In genomic region chr17:93874430-93874829, GRCm38 (mm10) we compare ENCODE assay signal across 21 mouse cellular contexts.
A peak's percentile ranks its signal among the peaks of the same experiment; 100 is the strongest.
DNase-seq lines count a peak whose midpoint lies in the region; ATAC-seq and TF ChIP-seq lines count a peak whose summit lies in the region.
"Had no signal": no experiment of that assay in that cellular context is flagged by ENCODE, and none has a peak within 500 bp of the region (broad histone marks: within the 10 kb centered on the region; RNA-seq: fewer than 3 reads in every experiment).

No protein-coding gene starts in this region.

- no peaks in the 10 kb centered on the region for H3K4me1 ChIP-seq in hindbrain, embryonic 11.5 days (replicated peaks; ENCODE audit: control insufficient read depth, insufficient read depth, low read length)
- no peaks in the 10 kb centered on the region for H3K4me1 ChIP-seq in hindbrain, embryonic 16.5 days (ENCODE audit: control insufficient read depth, insufficient read depth, low read depth, low read length)
- H3K4me1 ChIP-seq in midbrain, postnatal 0 days (ENCODE audit: insufficient read depth, low read length), result no peaks in the 10 kb centered on the region
- H3K4me1 ChIP-seq in midbrain, embryonic 14.5 days (ENCODE audit: control insufficient read depth, insufficient read depth, low read length), result no peaks in the 10 kb centered on the region
- H3K4me1 ChIP-seq in MEL (ENCODE audit: control insufficient read depth in 1 of 2, insufficient read depth in 2 of 2, low read length in 2 of 2), result no peaks in the 10 kb centered on the region
- H3K4me1 ChIP-seq in stomach, postnatal 0 days (replicated peaks; ENCODE audit: control insufficient read depth, insufficient read depth), result no peaks in the 10 kb centered on the region
- H3K4me1 ChIP-seq: embryonic facial prominence, embryonic 12.5 days; limb, embryonic 12.5 days; megakaryocyte, embryonic 14.5 days; neural tube, embryonic 13.5 days had no signal

- 67% methylated on average over 1 of the region's 1 CpGs for WGBS in hindbrain, embryonic 11.5 days
- WGBS in hindbrain, embryonic 16.5 days, result 84% methylated on average over 1 of the region's 1 CpGs
- 97% methylated on average over 1 of the region's 1 CpGs for WGBS in midbrain, postnatal 0 days
- WGBS in midbrain, embryonic 14.5 days, result 80% methylated on average over 1 of the region's 1 CpGs
- 90% methylated on average over 1 of the region's 1 CpGs for WGBS in stomach, postnatal 0 days

- no peak overlapping the region for H3K4me2 ChIP-seq in hindbrain, embryonic 11.5 days (replicated peaks; ENCODE audit: low read depth, low read length)
- H3K4me2 ChIP-seq in hindbrain, embryonic 16.5 days (ENCODE audit: low read length), result no peak overlapping the region
- no peak overlapping the region for H3K4me2 ChIP-seq in midbrain, postnatal 0 days (ENCODE audit: low read depth, low read length, poor library complexity, severe bottlenecking)
- H3K4me2 ChIP-seq in midbrain, embryonic 14.5 days (ENCODE audit: low read length), result no peak overlapping the region
- H3K4me2 ChIP-seq in stomach, postnatal 0 days (replicated peaks; ENCODE audit: low read depth), result no peak overlapping the region
- H3K4me2 ChIP-seq: embryonic facial prominence, embryonic 12.5 days; limb, embryonic 12.5 days; neural tube, embryonic 13.5 days had no signal

- no peak for DNase-seq in hindbrain, embryonic 11.5 days (ENCODE audit: low spot score)
- no peak for DNase-seq in midbrain, postnatal 0 days (ENCODE audit: low spot score)
- no peak for DNase-seq in midbrain, embryonic 14.5 days
- DNase-seq in MEL (ENCODE audit: low read depth, low spot score), result peak; percentile 43
- no peak for DNase-seq in stomach, postnatal 0 days (ENCODE audit: low spot score)
- no peak for DNase-seq in cerebellum, adult 11 months
- DNase-seq in ovary, postnatal 14 days (ENCODE audit: low spot score), result no peak
- DNase-seq: adrenal gland, adult 8-10 months; forebrain, postnatal 0 days; heart, adult 11 months; heart, postnatal 4 days; thymus, postnatal 4 days had no signal

- peak; percentile 73 for TF ChIP-seq RAD21 in MEL (IDR thresholded peaks at IDR 0.05; ENCODE audit: low read depth, low read length)

- no peaks in the 10 kb centered on the region for H3K36me3 ChIP-seq in hindbrain, embryonic 11.5 days (ENCODE audit: control insufficient read depth, insufficient read depth, low read length)
- no peaks in the 10 kb centered on the region for H3K36me3 ChIP-seq in hindbrain, embryonic 16.5 days (ENCODE audit: control insufficient read depth, insufficient read depth, low read length)
- no peaks in the 10 kb centered on the region for H3K36me3 ChIP-seq in midbrain, postnatal 0 days (ENCODE audit: insufficient read depth, low read length)
- no peaks in the 10 kb centered on the region for H3K36me3 ChIP-seq in midbrain, embryonic 14.5 days (ENCODE audit: control insufficient read depth, insufficient read depth, low read length)
- no peaks in the 10 kb centered on the region for H3K36me3 ChIP-seq in MEL (ENCODE audit: control insufficient read depth in 1 of 2, insufficient read depth in 2 of 2, low read length in 2 of 2)
- H3K36me3 ChIP-seq in stomach, postnatal 0 days (ENCODE audit: control insufficient read depth, insufficient read depth, low read length), result no peaks in the 10 kb centered on the region
- H3K36me3 ChIP-seq: embryonic facial prominence, embryonic 12.5 days; limb, embryonic 12.5 days; neural tube, embryonic 13.5 days had no signal

- no peak for TF ChIP-seq EP300 in MEL (IDR thresholded peaks at IDR 0.05; ENCODE audit: low read depth in 1 of 2, low read length in 2 of 2)
- no peak for TF ChIP-seq EP300 in stomach, postnatal 0 days (optimal IDR thresholded peaks at IDR 0.05)

- H3K79me2 ChIP-seq in MEL (ENCODE audit: control insufficient read depth, insufficient read depth, low read length, poor library complexity), result no peaks in the 10 kb centered on the region

- TF ChIP-seq CTCF in midbrain, postnatal 0 days (IDR thresholded peaks at IDR 0.05), result peak; percentile 21; the same call in 1 of the 2 replicates
- peak; percentile 33 to 62 (median 52); a peak in 5 of 6 replicates for TF ChIP-seq CTCF in MEL (IDR thresholded peaks at IDR 0.05 in 2 of 3, conservative IDR thresholded peaks at IDR 0.05 in 1 of 3; ENCODE audit: control insufficient read depth in 1 of 3, insufficient read depth in 1 of 3, low read depth in 2 of 3, low read length in 3 of 3, poor library complexity in 1 of 3, severe bottlenecking in 1 of 3)
- TF ChIP-seq CTCF in stomach, postnatal 0 days (IDR thresholded peaks at IDR 0.05; ENCODE audit: low read depth), result peak; percentile 30

- H3K9ac ChIP-seq in hindbrain, embryonic 11.5 days (ENCODE audit: low read depth, low read length), result no peak overlapping the region
- H3K9ac ChIP-seq in hindbrain, embryonic 16.5 days (ENCODE audit: low read depth, low read length), result no peak overlapping the region
- H3K9ac ChIP-seq in midbrain, postnatal 0 days (replicated peaks; ENCODE audit: low read length, poor library complexity, severe bottlenecking), result no peak overlapping the region
- no peak overlapping the region for H3K9ac ChIP-seq in midbrain, embryonic 14.5 days (replicated peaks; ENCODE audit: low read length)
- H3K9ac ChIP-seq in MEL (ENCODE audit: control insufficient read depth, low read depth, low read length, poor library complexity, severe bottlenecking), result no peak overlapping the region
- H3K9ac ChIP-seq in stomach, postnatal 0 days (ENCODE audit: low read length), result no peak overlapping the region
- H3K9ac ChIP-seq: embryonic facial prominence, embryonic 12.5 days; forebrain, postnatal 0 days; limb, embryonic 12.5 days; liver, embryonic 14.5 days; neural tube, embryonic 13.5 days had no signal

- no peak overlapping the region for H3K4me3 ChIP-seq in hindbrain, embryonic 11.5 days (ENCODE audit: low read depth, low read length)
- no peak overlapping the region for H3K4me3 ChIP-seq in hindbrain, embryonic 16.5 days (ENCODE audit: low read length)
- no peak overlapping the region for H3K4me3 ChIP-seq in midbrain, postnatal 0 days (ENCODE audit: low read depth, low read length)
- H3K4me3 ChIP-seq in midbrain, embryonic 14.5 days (replicated peaks; ENCODE audit: low read depth, low read length), result no peak overlapping the region
- H3K4me3 ChIP-seq in MEL (ENCODE audit: control insufficient read depth in 1 of 2, insufficient read depth in 1 of 2, low read depth in 2 of 2, low read length in 2 of 2), result no peak overlapping the region
- no peak overlapping the region for H3K4me3 ChIP-seq in stomach, postnatal 0 days (ENCODE audit: low read depth, low read length)
- H3K4me3 ChIP-seq: embryonic facial prominence, embryonic 12.5 days; limb, embryonic 12.5 days; megakaryocyte, embryonic 14.5 days; neural tube, embryonic 13.5 days had no signal

- H3K9me3 ChIP-seq in hindbrain, embryonic 11.5 days (ENCODE audit: control insufficient read depth, low read length), result no peaks in the 10 kb centered on the region
- no peaks in the 10 kb centered on the region for H3K9me3 ChIP-seq in hindbrain, embryonic 16.5 days (ENCODE audit: control insufficient read depth, low read length)
- no peaks in the 10 kb centered on the region for H3K9me3 ChIP-seq in midbrain, postnatal 0 days (ENCODE audit: low read length)
- no peaks in the 10 kb centered on the region for H3K9me3 ChIP-seq in midbrain, embryonic 14.5 days (ENCODE audit: control insufficient read depth, low read length)
- H3K9me3 ChIP-seq in MEL (replicated peaks; ENCODE audit: insufficient read depth, low read length), result no peaks in the 10 kb centered on the region
- no peaks in the 10 kb centered on the region for H3K9me3 ChIP-seq in stomach, postnatal 0 days (ENCODE audit: control insufficient read depth, low read length)
- H3K9me3 ChIP-seq: embryonic facial prominence, embryonic 12.5 days; limb, embryonic 12.5 days; megakaryocyte, embryonic 14.5 days; neural tube, embryonic 13.5 days had no signal

- no peak for TF ChIP-seq POLR2A in MEL (IDR thresholded peaks at IDR 0.05; ENCODE audit: control insufficient read depth in 1 of 2, insufficient read depth in 1 of 2, low read depth in 1 of 2, low read length in 2 of 2, poor library complexity in 1 of 2)

- ATAC-seq in hindbrain, embryonic 11.5 days (ENCODE audit: low FRiP score), result peak; percentile 54; the same call in 1 of the 2 replicates
- no peak for ATAC-seq in hindbrain, embryonic 16.5 days
- no peak for ATAC-seq in midbrain, postnatal 0 days (ENCODE audit: low FRiP score)
- ATAC-seq in midbrain, embryonic 14.5 days (ENCODE audit: low FRiP score, low TSS enrichment), result no peak
- ATAC-seq in stomach, postnatal 0 days (ENCODE audit: low FRiP score, low TSS enrichment), result no peak
- ATAC-seq: forebrain, postnatal 0 days; inflammation-experienced regulatory T-cells, adult 6 months; lung, postnatal 0 days had no signal

- H3K27ac ChIP-seq in hindbrain, embryonic 11.5 days (ENCODE audit: low read depth, low read length), result no peak overlapping the region
- H3K27ac ChIP-seq in hindbrain, embryonic 16.5 days (ENCODE audit: low read depth, low read length), result no peak overlapping the region
- no peak overlapping the region for H3K27ac ChIP-seq in midbrain, postnatal 0 days (ENCODE audit: low read depth, low read length)
- H3K27ac ChIP-seq in midbrain, embryonic 14.5 days (replicated peaks; ENCODE audit: low read depth, low read length), result no peak overlapping the region
- H3K27ac ChIP-seq in MEL (ENCODE audit: control insufficient read depth, low read depth, low read length), result no peak overlapping the region
- no peak overlapping the region for H3K27ac ChIP-seq in stomach, postnatal 0 days (replicated peaks)
- H3K27ac ChIP-seq: embryonic facial prominence, embryonic 12.5 days; kidney, postnatal 0 days; limb, embryonic 12.5 days; liver, embryonic 14.5 days; neural tube, embryonic 13.5 days had no signal

- H3K27me3 ChIP-seq in hindbrain, embryonic 11.5 days (ENCODE audit: control insufficient read depth, insufficient read depth, low read length), result no peaks in the 10 kb centered on the region
- H3K27me3 ChIP-seq in hindbrain, embryonic 16.5 days (replicated peaks; ENCODE audit: control insufficient read depth, insufficient read depth, low read length), result no peaks in the 10 kb centered on the region
- no peaks in the 10 kb centered on the region for H3K27me3 ChIP-seq in midbrain, postnatal 0 days (ENCODE audit: insufficient read depth, low read length)
- H3K27me3 ChIP-seq in midbrain, embryonic 14.5 days (ENCODE audit: control insufficient read depth, insufficient read depth, low read length), result no peaks in the 10 kb centered on the region
- no peaks in the 10 kb centered on the region for H3K27me3 ChIP-seq in MEL (ENCODE audit: control insufficient read depth in 1 of 2, insufficient read depth in 2 of 2, low read length in 2 of 2)
- no peaks in the 10 kb centered on the region for H3K27me3 ChIP-seq in stomach, postnatal 0 days (ENCODE audit: control insufficient read depth, insufficient read depth, low read length)
- H3K27me3 ChIP-seq: embryonic facial prominence, embryonic 12.5 days; limb, embryonic 12.5 days; megakaryocyte, embryonic 14.5 days; neural tube, embryonic 13.5 days had no signal

TF ChIP-seq in MEL, 35 proteins besides CTCF, POLR2A, EP300 and RAD21 (continues in another document):
- TF ChIP-seq RCOR1 (IDR thresholded peaks at IDR 0.05; ENCODE audit: low read depth, low read length) (no peak), ZKSCAN1 (IDR thresholded peaks at IDR 0.05; ENCODE audit: low read depth, low read length) (no peak), SMC3 (IDR thresholded peaks at IDR 0.05; ENCODE audit: low read depth, low read length) (peak; percentile 74), ZC3H11A (IDR thresholded peaks at IDR 0.05; ENCODE audit: low read depth, low read length) (peak; percentile 44)
